In genomic region chr5:29641124-29641884, GRCm38 (mm10) we compare ENCODE assay signal across 21 mouse cellular contexts.
"Had no signal": no experiment of that assay in that cellular context is flagged by ENCODE, and none has a peak within 500 bp of the region (broad histone marks: within the 10 kb centered on the region; RNA-seq: fewer than 3 reads in every experiment).

No protein-coding gene starts in this region.

- ATAC-seq: liver, embryonic 12.5 days; midbrain, embryonic 15.5 days had no signal

- H3K4me3 ChIP-seq: limb, embryonic 10.5 days; limb, embryonic 13.5 days; liver, embryonic 12.5 days; liver, embryonic 15.5 days; lung, embryonic 15.5 days; midbrain, embryonic 12.5 days; midbrain, embryonic 15.5 days; neural tube, embryonic 12.5 days; neural tube, embryonic 15.5 days had no signal

- DNase-seq: kidney, postnatal 25 days; liver; lung, adult 18-20 months; lung, postnatal 10 days; lung, postnatal 36 days; right cerebral cortex, adult 18-20 months; right cerebral cortex, postnatal 14 days; right cerebral cortex, postnatal 4 days; thymus, adult 2 months; thymus, postnatal 25 days had no signal

- H3K4me1 ChIP-seq: limb, embryonic 10.5 days; limb, embryonic 13.5 days; lung, embryonic 15.5 days; midbrain, embryonic 12.5 days; midbrain, embryonic 15.5 days; neural tube, embryonic 12.5 days; neural tube, embryonic 15.5 days had no signal

- H3K27me3 ChIP-seq: limb, embryonic 13.5 days; liver, embryonic 12.5 days; liver, embryonic 15.5 days; lung, embryonic 15.5 days; midbrain, embryonic 12.5 days; midbrain, embryonic 15.5 days; neural tube, embryonic 12.5 days; neural tube, embryonic 15.5 days had no signal

- H3K27ac ChIP-seq: kidney, postnatal 0 days; limb, embryonic 10.5 days; limb, embryonic 13.5 days; liver, embryonic 12.5 days; liver, embryonic 15.5 days; lung, embryonic 15.5 days; midbrain, embryonic 12.5 days; midbrain, embryonic 15.5 days; neural tube, embryonic 12.5 days; neural tube, embryonic 15.5 days; stomach, postnatal 0 days had no signal
